Mouse (Mus musculus): ENCODE measurements around the gene Rap1gap2. TPM values are rescaled to one million over a fixed set of nuclear protein-coding genes. Genes with fewer than 3 reads are reported as not detected.

Rap1gap2 gene
- total RNA-seq, 2 experiments from 2014 or later = 2.1 to 3.7 TPM

DNA sequence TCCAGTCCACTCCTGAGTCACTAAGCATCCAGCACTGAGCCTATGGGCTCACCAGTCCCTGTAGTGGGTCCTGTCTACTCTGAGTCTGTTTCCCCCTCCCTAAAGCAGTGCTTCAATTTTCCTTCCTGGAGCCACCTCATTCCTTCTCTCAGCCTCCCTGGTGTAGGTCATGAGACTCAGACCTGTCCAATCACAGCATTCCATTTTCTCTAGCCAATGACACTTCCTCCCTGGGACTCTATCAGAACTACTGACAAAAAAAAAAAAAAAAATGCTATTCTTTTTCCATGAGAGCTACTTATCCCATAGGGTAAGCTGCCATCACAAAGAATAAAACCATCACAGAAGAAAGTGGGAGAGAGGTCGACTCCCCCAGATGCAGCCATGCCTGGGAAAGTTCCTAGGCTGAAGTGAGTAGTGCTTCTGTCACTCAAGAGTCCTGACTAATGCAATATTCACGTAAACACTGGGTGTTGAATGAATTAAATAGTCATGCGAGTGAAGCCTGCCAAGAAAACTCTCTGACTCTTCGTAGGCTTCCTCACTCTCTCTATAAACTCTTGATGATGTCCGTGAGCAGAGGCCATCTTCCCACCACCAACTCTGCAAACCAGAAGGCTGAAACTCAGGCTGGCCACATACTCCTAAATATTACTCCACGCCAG, 127.4 kb downstream of the Rap1gap2 start:
- no peak for ATAC-seq (replicated peaks; ENCODE audit: low FRiP score, poor library complexity, severe bottlenecking)

DNA sequence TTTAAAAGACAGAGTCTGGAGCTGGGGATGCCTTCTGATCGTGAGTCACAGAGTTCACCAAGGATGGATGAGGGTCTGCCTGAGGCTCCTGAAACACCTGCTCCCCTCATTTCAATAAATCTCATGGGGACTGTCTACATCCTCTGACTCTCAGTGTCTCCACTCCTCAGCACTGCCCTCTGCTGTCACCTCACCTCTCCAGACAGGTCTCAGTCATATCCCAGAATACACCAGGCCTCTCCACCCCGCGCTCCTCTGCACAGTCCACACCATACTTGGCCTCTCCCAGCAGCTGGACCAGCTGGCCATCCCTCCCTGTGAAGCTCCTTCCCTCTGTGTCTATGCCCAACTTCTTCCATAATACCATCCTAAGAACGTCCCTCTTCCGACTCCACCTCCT, 128.9 kb downstream of the Rap1gap2 start:
- no peak for ATAC-seq (replicated peaks; ENCODE audit: low FRiP score, poor library complexity, severe bottlenecking)

DNA sequence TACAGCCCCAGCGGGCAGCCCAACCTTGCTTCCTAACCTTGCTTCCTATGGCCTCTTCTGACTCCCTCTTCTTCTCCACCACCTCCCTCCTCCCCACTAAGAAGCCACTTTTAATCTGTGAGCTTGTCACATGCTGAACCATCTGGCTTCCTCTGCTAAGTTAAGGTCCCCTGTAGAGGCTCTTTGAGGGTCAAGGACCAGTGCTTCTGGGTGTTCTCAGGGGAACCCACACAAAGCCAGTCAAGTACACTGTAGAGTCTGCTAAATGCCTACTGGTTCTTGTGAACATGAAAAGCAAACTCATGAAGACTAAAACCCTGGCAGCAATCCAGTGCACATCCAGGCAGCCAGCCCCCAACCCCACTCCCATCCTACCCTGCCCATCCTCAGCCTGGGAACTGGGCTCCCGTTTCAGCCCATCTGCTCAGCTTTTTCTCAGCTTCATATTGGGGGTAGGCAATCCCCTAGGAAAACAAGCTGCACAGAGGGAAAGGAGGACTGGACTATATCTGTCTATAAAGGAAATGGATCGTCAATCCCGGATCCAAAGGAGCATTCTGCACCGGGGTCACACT, 130.9 kb downstream of the Rap1gap2 start:
- ATAC-seq (replicated peaks; ENCODE audit: low FRiP score, poor library complexity, severe bottlenecking) = no peak

DNA sequence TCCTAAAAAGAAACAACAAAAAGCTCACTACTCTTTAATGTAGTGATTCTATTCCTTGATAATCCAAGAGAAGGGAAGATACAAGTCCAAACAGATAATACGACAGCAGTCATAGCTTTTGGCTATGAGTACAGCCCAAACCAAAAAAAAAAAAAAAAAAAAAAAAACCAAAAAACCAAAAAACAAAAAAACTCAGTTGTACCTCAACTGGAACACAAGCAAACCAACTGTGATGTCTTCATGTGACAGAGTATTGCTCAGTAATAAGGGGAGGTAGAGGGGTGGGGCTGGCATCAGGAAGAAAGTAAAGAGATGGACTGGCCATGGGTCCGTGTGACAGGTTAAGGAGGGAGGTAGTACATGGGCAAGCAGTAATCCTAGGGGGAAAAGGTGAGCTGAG, 131.8 kb downstream of the Rap1gap2 start:
- ATAC-seq (replicated peaks; ENCODE audit: low FRiP score, poor library complexity, severe bottlenecking) = no peak

DNA sequence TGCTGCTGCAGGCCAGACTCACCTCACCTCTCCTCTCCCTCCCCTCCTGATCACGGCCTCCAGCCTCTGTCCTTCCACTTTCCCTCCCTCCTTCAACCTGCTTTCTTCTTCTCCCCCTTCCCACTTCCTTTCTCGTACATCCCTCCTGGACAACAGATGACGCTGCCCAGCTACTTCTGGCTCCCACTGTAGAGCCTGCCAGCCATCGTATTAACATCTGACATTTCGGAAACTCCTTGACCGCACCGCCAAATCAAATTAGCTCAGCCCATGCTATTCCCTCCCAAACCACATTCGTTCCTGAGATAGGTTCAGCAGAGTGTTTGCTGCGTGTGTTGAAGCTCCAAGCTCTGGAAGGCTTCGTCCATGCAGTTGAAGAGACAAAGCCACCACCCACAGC, 138.0 kb downstream of the Rap1gap2 start:
- ATAC-seq (replicated peaks; ENCODE audit: low FRiP score, poor library complexity, severe bottlenecking) = no peak

DNA sequence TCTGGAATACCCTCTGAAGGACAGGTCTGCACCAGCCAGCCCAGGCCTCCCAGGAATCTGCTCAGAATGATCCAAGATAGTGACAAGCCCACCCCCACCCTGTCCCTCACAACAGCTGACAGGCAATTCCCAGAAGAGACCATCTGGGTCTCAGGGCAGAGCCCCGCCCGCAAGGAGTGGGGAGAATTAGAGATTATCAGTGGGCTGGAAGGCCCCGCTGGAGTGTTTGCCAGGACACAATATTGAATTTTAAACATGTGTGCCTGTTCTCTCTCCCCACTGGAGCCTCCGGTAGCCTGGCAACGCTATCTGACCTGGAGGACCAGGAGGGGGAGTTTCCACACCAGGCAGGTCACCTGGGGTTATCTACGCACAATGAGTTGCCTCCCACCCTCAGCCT, 142.5 kb downstream of the Rap1gap2 start:
- no peak for ATAC-seq (replicated peaks; ENCODE audit: low FRiP score, poor library complexity, severe bottlenecking)

DNA sequence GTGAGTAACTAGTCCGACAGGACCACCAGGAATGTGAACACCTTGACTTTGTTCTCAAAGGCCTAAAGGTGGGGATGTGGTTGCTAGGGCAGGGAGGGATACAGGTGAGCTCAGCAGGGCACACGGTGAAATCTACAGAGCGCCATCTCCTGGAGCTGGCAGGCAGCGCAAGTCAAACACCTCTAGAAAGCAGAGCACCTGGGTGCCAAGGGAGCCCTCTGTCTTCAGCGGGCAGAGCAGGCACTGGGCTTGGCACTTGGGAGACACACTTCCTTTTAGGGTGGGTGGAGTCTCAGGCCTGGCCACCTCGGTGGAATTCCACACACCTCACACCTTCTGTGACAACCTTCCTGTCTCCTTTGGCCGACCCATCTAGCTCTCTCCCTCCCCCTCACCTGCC, 145.0 kb downstream of the Rap1gap2 start:
- no peak for ATAC-seq (replicated peaks; ENCODE audit: low FRiP score, poor library complexity, severe bottlenecking)

DNA sequence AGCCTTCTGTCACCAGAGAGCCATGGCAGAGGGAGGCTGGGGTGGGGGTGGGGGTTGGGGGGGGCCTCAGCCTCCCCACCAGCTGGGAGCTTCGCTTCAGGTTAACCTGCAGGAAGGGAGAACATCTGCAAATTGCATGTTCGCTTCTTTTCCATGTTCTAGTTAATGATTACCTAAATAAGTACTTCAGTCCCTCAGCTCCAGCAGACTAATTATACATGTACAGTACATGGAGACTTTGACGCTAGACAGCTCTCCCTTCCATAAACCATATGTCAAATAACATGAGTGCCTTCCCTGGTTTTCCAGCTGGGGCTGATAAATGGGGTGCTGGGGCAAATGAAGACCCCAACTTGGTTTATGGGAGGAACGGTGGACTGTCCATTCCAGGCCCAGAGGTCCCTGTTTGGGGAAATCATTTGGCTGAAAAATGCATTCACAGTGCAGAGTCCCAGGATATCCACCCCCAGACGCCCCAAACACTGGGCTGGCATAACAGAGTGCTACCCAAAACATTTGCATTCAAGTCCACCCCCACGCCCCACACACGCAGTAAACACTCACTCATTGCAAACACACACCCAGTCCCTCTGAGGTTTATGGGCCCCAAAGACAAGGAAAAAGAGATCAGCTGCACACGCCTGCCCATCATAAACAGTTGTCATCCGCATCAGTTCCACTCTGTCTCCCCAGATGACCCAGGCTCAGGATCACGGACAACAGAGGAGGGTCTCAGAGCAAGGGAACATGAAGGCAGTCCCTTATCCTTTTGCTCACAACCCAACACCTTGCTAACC, 146.3 kb downstream of the Rap1gap2 start:
- ATAC-seq (replicated peaks; ENCODE audit: low FRiP score, poor library complexity, severe bottlenecking) = no peak

DNA sequence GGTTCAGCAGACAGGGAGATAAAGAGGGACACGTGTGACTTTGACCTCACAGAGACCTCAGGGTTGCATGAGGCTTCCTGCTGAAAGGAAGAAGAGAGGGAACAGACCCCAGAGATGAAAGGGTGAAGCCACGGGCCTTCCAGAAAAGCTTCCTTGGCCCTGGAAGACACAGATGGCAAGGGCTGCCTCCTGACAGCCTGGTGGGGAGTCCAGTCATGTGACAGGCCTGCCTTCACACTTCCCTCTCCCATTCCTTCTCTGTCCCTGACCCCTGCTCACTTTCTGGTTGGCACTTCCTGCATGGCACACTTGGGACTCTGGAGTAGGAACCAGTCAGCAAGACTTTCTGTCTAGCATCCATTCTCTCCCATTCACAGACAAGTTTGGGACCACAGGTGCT, 148.1 kb downstream of the Rap1gap2 start:
- ATAC-seq (replicated peaks; ENCODE audit: low FRiP score, poor library complexity, severe bottlenecking) = no peak

DNA sequence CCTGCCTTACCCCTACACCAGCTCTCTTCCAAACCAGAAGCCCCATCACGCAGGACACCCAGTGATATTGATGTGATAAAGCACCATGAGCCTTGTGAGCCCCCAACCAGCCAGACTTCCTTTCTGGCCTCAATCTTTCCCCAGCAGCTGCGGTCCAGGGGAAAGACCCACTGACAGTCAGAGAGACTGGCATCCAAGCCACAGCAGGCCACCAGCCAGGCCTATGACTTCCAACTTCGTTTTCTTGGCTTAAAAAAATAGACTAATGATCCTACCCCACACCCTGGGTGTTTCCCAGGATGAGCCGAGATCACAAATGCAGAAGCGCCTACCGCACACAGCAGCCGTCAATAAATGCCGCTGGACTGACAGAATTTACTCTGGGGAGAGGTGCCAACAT, 151.1 kb downstream of the Rap1gap2 start:
- ATAC-seq (replicated peaks; ENCODE audit: low FRiP score, poor library complexity, severe bottlenecking) = no peak

DNA sequence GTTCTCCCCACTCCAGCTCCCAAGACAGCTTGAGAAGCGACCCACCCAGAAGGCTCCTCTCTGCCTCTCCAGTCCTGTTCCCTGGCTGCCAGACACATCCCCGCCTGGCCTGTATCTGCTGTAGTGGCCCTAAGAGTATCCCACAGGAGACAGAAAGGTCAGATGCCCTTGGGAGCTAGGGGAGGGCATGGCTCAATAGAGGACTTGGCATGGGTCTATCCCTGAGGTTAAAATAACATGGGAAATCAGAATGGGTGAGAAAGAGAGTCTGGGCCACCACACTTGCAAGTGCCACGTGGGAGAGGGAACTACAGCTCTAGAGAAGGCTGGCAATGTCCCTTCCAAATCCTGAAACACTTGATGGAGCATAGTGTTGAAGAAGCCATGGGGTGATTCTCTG, 152.3 kb downstream of the Rap1gap2 start:
- ATAC-seq (replicated peaks; ENCODE audit: low FRiP score, poor library complexity, severe bottlenecking) = no peak

DNA sequence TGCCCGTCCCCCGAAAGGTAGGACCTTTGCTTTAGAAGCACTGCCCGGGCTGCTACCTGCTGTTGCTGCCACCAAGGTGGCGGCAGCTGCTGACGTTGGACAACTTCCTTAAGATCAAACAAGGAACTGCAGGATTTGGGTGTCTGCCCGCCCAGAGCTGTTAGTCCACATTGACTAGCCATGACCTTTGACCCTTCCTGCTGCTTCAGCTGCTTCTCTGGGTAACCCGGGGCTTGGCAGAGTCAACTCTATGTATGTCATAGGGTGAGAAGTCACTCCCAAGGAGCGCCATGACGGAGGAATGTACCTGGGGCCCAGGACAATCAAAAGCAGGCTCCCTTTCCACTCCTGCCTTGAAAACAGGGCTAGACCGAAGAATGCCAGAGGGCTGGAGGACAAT, 153.5 kb downstream of the Rap1gap2 start:
- ATAC-seq (replicated peaks; ENCODE audit: low FRiP score, poor library complexity, severe bottlenecking) = no peak

DNA sequence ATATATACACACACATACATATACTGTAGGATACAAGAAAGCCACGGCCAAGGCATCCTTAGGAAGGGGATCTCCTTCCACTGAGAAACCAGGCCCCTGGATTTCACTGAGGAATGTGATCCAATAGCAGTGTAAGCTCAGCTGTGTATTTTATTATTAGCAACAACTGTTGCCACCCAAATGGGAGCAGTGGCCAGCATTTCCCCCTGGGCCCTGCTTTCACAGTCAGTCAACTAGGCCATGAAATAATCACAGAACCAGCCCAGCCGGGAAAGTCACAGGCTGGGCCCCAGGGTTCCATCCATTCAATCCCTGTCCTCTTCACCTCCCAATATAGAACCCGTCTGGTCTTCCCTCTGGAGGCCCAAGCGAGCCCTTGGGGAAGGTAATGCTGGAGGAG, 162.2 kb downstream of the Rap1gap2 start:
- no peak for ATAC-seq (replicated peaks; ENCODE audit: low FRiP score, poor library complexity, severe bottlenecking)

DNA sequence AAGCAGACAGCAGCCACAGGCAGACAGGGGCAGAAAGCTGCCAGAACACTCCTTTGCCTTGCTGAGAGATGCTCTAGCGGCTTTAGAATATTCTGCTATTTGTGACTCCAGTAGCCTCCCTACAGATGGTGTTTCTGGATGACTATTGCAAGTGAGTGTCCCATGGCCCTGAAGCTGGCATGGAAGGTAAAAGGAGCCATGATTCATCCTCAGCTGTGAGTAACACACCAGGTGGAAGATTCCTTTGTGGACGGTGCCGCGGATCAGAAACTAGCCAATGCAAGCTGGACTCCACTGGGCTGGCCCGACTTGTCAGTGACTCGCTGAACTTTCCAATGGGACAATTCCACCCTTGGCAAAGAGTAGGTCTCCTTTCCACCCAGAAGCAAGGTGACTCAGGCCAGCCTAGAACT, 162.7 kb downstream of the Rap1gap2 start:
- no peak for ATAC-seq (replicated peaks; ENCODE audit: low FRiP score, poor library complexity, severe bottlenecking)

DNA sequence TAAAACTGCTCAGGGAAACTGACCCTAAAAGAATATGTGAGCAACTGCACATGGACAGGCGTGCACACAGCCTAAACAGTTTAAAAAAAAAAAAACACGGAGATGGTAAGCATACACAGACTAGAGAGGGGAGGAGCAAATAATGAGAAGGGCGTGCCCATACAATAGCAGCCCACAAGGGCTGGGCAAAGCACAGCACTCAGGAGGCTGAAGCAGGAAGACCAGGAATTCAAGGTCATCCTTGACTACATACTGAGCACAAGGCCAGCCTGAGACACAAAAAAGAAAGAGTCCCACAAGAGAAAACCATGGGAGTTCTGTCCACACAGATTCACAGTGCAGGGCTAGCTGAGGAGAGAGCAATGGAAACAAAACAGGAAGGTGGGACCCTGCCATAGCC, 165.1 kb downstream of the Rap1gap2 start:
- ATAC-seq (replicated peaks; ENCODE audit: low FRiP score, poor library complexity, severe bottlenecking) = no peak

DNA sequence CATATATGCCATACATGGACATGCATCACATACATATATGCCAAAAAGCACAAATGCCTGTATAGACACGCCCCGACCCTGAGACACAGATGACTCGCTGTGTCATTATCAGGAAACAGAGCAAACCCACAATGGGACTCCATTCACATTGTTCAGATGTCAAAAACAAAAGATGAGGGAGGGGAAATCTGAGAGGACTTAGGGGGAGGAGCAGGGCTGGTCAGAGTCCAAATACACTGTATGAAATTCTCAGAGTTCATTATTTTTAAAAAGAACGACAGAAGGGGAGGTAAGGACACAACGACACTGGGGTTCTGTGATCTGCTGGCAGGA, 166.8 kb downstream of the Rap1gap2 start:
- ATAC-seq (replicated peaks; ENCODE audit: low FRiP score, poor library complexity, severe bottlenecking) = no peak

DNA sequence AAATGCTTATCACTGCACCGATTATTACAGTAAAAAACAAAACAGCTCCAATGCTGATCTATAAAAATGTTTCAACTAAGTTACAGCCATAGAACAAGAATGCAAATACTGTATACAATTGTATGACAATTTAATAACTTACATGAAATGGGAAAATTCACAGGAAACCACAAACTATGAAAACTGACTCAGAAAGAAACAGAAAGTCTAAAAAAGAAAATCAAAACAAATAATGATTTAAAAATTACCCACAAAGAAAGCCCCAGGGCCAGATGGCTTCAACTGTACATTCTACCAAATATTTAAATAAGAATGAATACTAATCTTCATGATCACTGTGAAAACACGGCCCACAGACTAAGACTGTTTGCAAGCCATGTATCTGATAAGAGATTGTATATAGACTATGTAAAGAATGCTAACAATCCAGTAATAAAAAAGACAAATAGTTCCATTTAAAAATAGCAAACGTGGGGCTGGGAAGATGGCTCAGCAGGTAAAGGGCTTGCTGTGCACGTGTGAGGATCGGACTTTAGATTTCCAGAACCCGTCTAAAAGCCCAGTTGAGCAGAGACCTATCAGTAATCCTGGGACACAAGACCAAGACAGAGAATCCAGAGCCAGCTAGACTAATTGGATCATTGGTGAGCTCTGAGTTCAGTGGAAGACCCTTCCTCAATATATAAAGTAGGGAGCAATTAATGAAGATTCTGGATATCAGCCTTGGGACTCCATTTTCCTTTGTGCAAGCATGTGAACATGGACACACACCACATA, 167.4 kb downstream of the Rap1gap2 start:
- ATAC-seq (replicated peaks; ENCODE audit: low FRiP score, poor library complexity, severe bottlenecking) = no peak

DNA sequence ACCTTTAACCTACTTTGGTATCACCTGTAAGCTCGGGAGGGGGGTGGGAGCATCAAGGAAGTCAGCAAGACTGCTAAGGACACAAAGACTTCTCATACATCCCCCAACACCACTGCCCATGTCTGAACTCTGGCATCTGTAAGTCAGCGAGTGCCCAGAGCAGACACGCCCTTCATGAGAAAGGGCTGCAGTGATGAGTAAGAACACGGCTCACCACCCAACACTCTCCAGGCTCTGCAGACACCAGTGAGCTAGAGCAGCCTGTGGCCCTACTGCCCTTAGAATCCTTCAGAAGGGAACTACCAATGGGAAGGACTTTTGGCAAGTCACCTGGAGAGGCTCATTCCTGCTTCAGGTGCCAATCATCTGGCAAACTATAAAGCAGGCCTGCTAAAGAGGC, 168.3 kb downstream of the Rap1gap2 start:
- no peak for ATAC-seq (replicated peaks; ENCODE audit: low FRiP score, poor library complexity, severe bottlenecking)

DNA sequence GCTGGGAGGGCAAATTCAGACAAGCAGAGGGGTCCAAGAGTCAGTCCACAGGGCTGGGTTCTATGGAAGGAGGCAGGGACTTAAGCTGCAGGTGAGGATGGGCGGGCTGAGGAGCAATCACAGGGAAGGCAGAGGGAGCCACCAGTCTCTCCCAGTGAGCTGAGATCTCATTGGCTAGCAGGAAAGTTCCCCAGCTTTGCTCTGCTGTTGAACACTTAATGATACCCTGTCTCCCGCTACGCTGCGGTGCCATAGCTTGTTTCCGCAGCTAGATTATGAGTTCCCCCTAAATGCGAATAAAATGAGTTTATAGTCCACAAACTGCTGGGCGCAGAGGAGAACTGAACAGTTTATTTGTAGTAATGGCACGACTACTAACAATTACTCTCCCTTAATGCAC, 170.6 kb downstream of the Rap1gap2 start:
- no peak for ATAC-seq (replicated peaks; ENCODE audit: low FRiP score, poor library complexity, severe bottlenecking)

DNA sequence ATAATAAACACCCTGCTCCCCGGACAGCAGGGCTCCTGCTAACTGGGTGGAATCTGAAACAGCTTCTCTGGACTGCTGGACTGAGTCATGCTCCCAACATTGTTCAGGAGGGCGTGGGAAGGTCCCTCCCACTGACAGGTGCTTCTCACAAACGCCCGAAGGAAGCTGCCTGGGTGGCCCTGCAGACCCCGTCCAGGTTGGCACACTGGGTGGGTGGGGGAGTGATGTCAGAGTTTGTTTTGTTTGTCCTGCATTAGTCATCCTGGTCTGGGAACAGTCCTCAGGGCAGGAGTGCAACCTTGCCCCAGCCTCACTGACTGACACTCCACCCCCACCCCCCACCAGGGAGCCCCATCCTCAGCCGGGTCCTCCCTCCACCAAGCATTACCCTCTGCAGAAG, 171.5 kb downstream of the Rap1gap2 start:
- ATAC-seq (replicated peaks; ENCODE audit: low FRiP score, poor library complexity, severe bottlenecking) = no peak

DNA sequence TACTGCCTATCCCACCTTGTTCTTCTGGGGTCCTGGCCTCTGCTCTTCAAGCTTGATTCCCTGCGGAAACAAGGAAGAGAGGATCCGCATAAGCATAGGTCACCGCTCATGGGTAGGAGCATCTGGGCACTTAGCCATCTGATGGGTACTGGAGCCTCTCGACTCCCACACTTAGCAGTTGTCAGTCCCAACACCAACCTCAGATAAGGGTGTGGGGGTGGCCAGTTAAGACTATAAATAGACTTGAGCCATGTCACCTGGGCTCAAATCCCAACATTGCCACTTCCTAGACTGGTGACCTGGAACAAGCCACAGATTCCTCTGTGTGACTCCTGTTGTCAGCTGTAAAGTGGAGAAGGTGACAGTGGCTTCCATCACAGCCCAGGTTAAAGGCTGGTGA, 172.5 kb downstream of the Rap1gap2 start:
- no peak for ATAC-seq (replicated peaks; ENCODE audit: low FRiP score, poor library complexity, severe bottlenecking)
